Mouse (Mus musculus): ENCODE measurements around the gene Smarcd1. TPM values are rescaled to one million over a fixed set of nuclear protein-coding genes. Genes with fewer than 3 reads are reported as not detected.
A peak's percentile ranks its signal among the peaks of the same experiment; 100 is the strongest.

Smarcd1 gene
- polyA plus RNA-seq, 2 experiments: 4.4 to 6.7 TPM

DNA sequence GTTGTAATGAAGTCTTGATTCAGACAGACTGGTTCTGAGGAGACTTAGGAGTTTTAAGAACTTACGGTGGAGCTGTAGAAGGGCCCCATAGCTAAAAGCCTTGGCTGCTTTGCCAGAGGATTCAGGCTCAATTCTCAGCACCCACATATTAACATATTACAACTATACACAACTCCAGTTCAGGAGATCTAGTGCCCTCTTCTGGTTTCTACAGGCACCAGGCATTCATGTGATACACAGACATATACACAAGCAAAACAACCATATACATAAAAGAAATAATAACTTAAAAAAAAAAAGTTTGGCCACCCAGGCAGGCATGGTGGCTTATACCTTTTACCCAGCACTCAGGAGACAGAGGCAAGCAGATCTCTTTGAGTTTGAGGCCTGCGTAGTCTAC, 34.4 kb upstream of the Smarcd1 start:
- Histone ChIP-seq H3K9ac (replicated peaks) (no peak overlapping the region), H3K27ac (no peak overlapping the region), H3K4me1 (replicated peaks; ENCODE audit: control insufficient read depth in 2 of 2, insufficient read depth in 2 of 2, low read length in 1 of 2) (peaks cover 17 to 21% of the 10 kb centered on the region in 2 experiments), H3K36me3 (replicated peaks; ENCODE audit: control insufficient read depth, insufficient read depth, low read depth) (no peaks in the 10 kb centered on the region), H3K4me2 (ENCODE audit: low read depth) (no peak overlapping the region), H3K9me3 (ENCODE audit: control insufficient read depth, low read length) (no peaks in the 10 kb centered on the region), H3K27me3 (ENCODE audit: control insufficient read depth, insufficient read depth, low read length) (peaks cover 77% of the 10 kb centered on the region), H3K4me3 (ENCODE audit: insufficient read depth in 1 of 2, low read depth in 2 of 2, low read length in 2 of 2) (no peak overlapping the region)
- ATAC-seq (ENCODE audit: insufficient read depth) (no peak), DNase-seq (ENCODE audit: low read depth in 3 of 3, low spot score in 3 of 3) (no peak)
- WGBS (ENCODE audit: insufficient replicate concordance): 88% methylated on average over 2 of the region's 2 CpGs
- TF ChIP-seq EP300 (IDR thresholded peaks at IDR 0.05; ENCODE audit: low read depth): no peak
- no peak for TF ChIP-seq CTCF (IDR thresholded peaks at IDR 0.05; ENCODE audit: low read depth)

DNA sequence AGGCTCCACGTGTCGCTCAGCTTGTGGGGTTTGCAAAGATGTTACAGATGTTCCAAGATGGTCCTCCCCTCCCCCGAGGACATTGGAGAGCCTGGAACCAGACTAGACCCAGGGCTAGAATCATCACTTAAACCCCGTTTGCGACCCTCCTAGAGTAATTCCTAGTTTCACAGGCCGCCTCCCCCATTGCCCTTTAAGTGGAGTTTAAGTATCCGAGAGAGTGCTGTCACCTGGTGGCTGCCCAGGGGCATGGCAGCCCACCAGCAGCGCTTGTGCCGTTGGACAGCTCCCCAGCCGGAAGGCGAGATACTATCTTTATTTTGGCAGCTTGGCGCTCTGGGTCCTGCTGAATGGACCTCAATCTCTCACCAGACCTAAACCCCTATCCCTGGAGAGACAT, 33.0 kb upstream of the Smarcd1 start:
- Histone ChIP-seq H3K4me1 (replicated peaks; ENCODE audit: control insufficient read depth in 2 of 2, insufficient read depth in 2 of 2, low read length in 1 of 2) (peaks cover 14 to 15% of the 10 kb centered on the region in 2 experiments), H3K9me3 (ENCODE audit: control insufficient read depth, low read length) (no peaks in the 10 kb centered on the region), H3K9ac (replicated peaks) (no peak overlapping the region), H3K4me3 (ENCODE audit: insufficient read depth in 1 of 2, low read depth in 2 of 2, low read length in 2 of 2) (no peak overlapping the region), H3K36me3 (replicated peaks; ENCODE audit: control insufficient read depth, insufficient read depth, low read depth) (no peaks in the 10 kb centered on the region), H3K27ac (no peak overlapping the region), H3K4me2 (ENCODE audit: low read depth) (no peak overlapping the region), H3K27me3 (ENCODE audit: control insufficient read depth, insufficient read depth, low read length) (peaks cover 81% of the 10 kb centered on the region)
- ATAC-seq (ENCODE audit: insufficient read depth) (no peak), DNase-seq (ENCODE audit: low read depth in 3 of 3, low spot score in 3 of 3) (peak in 2 of 3 experiments; percentile 34)
- TF ChIP-seq CTCF (IDR thresholded peaks at IDR 0.05; ENCODE audit: low read depth) (peak; percentile 95), EP300 (IDR thresholded peaks at IDR 0.05; ENCODE audit: low read depth) (no peak)
- WGBS (ENCODE audit: insufficient replicate concordance): 4% methylated on average over 12 of the region's 12 CpGs

DNA sequence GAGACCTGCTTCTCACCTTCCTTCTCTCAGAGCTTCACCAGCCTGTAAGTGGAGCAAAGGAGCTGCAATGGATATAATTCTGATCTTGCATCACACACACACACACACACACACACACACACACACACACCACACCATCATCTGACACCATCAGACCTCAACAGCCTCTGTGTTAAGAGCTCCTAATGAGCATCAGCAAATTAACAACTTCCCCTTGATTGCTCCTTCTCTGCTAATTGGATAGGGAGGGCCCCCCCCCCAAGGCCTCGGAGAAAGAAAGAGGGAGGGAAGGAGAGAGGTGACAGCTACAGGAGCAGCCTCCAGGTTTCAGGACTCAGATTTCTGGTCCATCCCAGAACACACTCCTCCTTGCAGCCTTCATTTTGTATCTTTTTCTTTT, 32.5 kb upstream of the Smarcd1 start:
- Histone ChIP-seq H3K27ac (no peak overlapping the region), H3K4me3 (ENCODE audit: insufficient read depth in 1 of 2, low read depth in 2 of 2, low read length in 2 of 2) (no peak overlapping the region), H3K27me3 (ENCODE audit: control insufficient read depth, insufficient read depth, low read length) (peaks cover 81% of the 10 kb centered on the region), H3K9ac (replicated peaks) (no peak overlapping the region), H3K4me2 (ENCODE audit: low read depth) (no peak overlapping the region), H3K4me1 (replicated peaks; ENCODE audit: control insufficient read depth in 2 of 2, insufficient read depth in 2 of 2, low read length in 1 of 2) (peaks cover 9 to 10% of the 10 kb centered on the region in 2 experiments), H3K36me3 (replicated peaks; ENCODE audit: control insufficient read depth, insufficient read depth, low read depth) (no peaks in the 10 kb centered on the region), H3K9me3 (ENCODE audit: control insufficient read depth, low read length) (no peaks in the 10 kb centered on the region)
- DNase-seq (ENCODE audit: low read depth in 3 of 3, low spot score in 3 of 3) (no peak), ATAC-seq (ENCODE audit: insufficient read depth) (no peak)
- 10% methylated on average over 1 of the region's 1 CpGs for WGBS (ENCODE audit: insufficient replicate concordance)
- TF ChIP-seq CTCF (IDR thresholded peaks at IDR 0.05; ENCODE audit: low read depth) (no peak), EP300 (IDR thresholded peaks at IDR 0.05; ENCODE audit: low read depth) (no peak)

DNA sequence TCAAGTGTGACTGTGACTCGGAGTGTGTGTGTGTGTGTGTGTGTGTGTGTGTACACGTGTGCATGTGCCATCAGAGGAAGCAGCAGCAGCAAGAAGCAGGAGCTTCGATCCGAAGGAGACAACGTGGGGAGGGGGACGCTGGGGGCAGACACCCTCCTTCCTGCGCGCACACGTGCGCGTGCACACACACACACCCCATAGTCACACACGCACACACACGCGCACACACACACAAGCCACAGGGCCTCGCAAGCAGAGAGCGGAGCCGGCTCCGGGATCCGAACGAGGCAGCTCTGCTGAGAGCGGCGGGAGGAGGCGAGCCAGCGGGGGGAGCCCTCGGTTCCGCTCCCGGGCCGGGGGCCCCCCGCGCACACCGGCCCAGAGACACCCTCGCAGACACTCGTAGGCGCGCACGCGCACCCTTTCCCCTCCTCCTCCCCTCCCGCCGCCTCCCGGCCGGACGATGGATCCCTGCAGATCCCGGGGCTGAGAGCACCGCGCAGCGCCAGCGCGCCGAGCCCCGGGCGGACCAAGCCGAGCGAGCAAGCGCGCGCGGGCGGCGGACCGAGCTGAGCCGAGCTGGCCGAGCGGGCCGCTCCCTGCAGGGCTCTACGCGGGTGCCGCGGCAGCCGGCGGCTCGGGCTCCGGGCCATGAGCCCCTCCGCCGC, 31.6 kb upstream of the Smarcd1 start, which contains the start of gene Asic1:
Asic1 (plus strand) TSS at position 215 of the 668 bp plus-strand sequence.
- H3K4me3 ChIP-seq (ENCODE audit: insufficient read depth in 1 of 2, low read depth in 2 of 2, low read length in 2 of 2): peak within 1 kb of the TSS in 1 of 2 experiments; percentile 32; a peak in 2 of 4 replicates
- H3K9me3 ChIP-seq (ENCODE audit: control insufficient read depth, low read length): no peaks in the 10 kb centered on the region
- DNase-seq (ENCODE audit: low read depth in 3 of 3, low spot score in 3 of 3): no peak
- WGBS (ENCODE audit: insufficient replicate concordance): under 1% methylated on average over 72 of the region's 74 CpGs
- H3K4me1 ChIP-seq (replicated peaks; ENCODE audit: control insufficient read depth in 2 of 2, insufficient read depth in 2 of 2, low read length in 1 of 2): peaks cover under 1 to 4% of the 10 kb centered on the region in 2 experiments
- H3K36me3 ChIP-seq (replicated peaks; ENCODE audit: control insufficient read depth, insufficient read depth, low read depth): no peaks in the 10 kb centered on the region
- peaks cover 77% of the 10 kb centered on the region for H3K27me3 ChIP-seq (ENCODE audit: control insufficient read depth, insufficient read depth, low read length)
- ATAC-seq (ENCODE audit: insufficient read depth): peak; percentile 60; the same call in 1 of the 2 replicates
- TF ChIP-seq EP300 (IDR thresholded peaks at IDR 0.05; ENCODE audit: low read depth): no peak
- TF ChIP-seq CTCF (IDR thresholded peaks at IDR 0.05; ENCODE audit: low read depth): 0 out of 2 replicates have a peak, but pooled peaks have one; percentile 1
- peak within 1 kb of the TSS; percentile 54 for H3K4me2 ChIP-seq (ENCODE audit: low read depth)
- no peak within 1 kb of the TSS for H3K27ac ChIP-seq
- H3K9ac ChIP-seq (replicated peaks): no peak within 1 kb of the TSS

DNA sequence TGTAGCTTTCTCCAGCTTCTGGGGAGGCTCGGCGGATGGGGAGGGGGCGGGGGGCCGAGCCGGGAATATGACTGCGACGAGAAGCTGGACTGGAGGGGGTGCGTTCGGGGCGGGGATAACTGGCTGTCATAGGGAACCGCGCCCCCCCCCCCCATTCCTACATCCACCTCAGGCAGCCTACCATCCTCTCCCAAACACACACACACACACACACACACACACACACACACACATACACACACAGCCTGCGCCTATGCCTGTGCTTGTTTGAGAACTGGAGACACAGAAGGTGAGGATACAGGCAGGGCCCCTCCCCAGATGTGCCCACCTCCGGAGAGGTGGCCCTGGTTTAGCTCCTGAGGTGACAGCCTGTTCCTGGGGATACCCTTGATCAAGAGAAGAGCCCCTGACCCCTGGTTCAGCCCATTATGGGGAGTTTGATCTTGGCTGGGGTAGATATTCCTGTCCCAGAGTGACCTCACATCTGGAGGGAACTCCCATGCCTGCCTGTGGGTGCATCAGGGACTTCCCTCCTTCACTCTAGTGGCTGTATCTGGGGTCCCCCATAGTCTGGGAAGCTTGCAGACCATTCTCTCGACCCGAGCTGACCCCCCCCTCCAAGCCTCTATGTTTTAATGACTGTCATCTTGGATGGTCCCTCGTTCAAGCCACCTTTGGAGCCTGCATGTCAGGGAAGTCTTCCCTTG, 30.8 kb upstream of the Smarcd1 start:
- Histone ChIP-seq H3K9me3 (ENCODE audit: control insufficient read depth, low read length) (no peaks in the 10 kb centered on the region), H3K9ac (replicated peaks) (no peak overlapping the region), H3K36me3 (replicated peaks; ENCODE audit: control insufficient read depth, insufficient read depth, low read depth) (no peaks in the 10 kb centered on the region), H3K4me2 (ENCODE audit: low read depth) (peak overlapping the region; percentile 54), H3K27me3 (ENCODE audit: control insufficient read depth, insufficient read depth, low read length) (peaks cover 69% of the 10 kb centered on the region), H3K27ac (no peak overlapping the region), H3K4me1 (replicated peaks; ENCODE audit: control insufficient read depth in 2 of 2, insufficient read depth in 2 of 2, low read length in 1 of 2) (no peaks in the 10 kb centered on the region; a peak in 1 of 4 replicates), H3K4me3 (ENCODE audit: insufficient read depth in 1 of 2, low read depth in 2 of 2, low read length in 2 of 2) (peak overlapping the region in 1 of 2 experiments; percentile 32; a peak in 2 of 4 replicates)
- DNase-seq (ENCODE audit: low read depth in 3 of 3, low spot score in 3 of 3): no peak
- 15% methylated on average over 6 of the region's 17 CpGs for WGBS (ENCODE audit: insufficient replicate concordance)
- no peak for TF ChIP-seq EP300 (IDR thresholded peaks at IDR 0.05; ENCODE audit: low read depth)
- TF ChIP-seq CTCF (IDR thresholded peaks at IDR 0.05; ENCODE audit: low read depth): no peak
- no peak for ATAC-seq (ENCODE audit: insufficient read depth)

Measured in liver, embryonic 14.5 days (tissue).